Mouse (Mus musculus) CD4-positive helper T cell, adult 2 months (primary cell): ENCODE results near the gene Olfr1195.
"Not testable (repeated sequence)": the region's sequence is repeated elsewhere in the genome, so short reads cannot be mapped to it uniquely, and the experiment has no call there.

Experiments used
- DNase-seq: peaks from one replicate; pipeline ENCODE4 v3.0.0-alpha.2; 2012; ENCODE audit warnings: low read depth, missing footprints, low spot score

Olfr1195 gene

GRCm38 (mm10) chr2:88689087-88689486 is at the start of gene Olfr1195:
TSS of gene Olfr1195 (minus strand) at chr2:88689187.
- DNase-seq, result no peak

GRCm38 (mm10) chr2:88732266-88732665 is 43.3 kb upstream of the Olfr1195 start, which contains the start of gene Olfr1197:
TSS of gene Olfr1197 (minus strand) at chr2:88732366.
- DNase-seq, result no peak

DNA sequence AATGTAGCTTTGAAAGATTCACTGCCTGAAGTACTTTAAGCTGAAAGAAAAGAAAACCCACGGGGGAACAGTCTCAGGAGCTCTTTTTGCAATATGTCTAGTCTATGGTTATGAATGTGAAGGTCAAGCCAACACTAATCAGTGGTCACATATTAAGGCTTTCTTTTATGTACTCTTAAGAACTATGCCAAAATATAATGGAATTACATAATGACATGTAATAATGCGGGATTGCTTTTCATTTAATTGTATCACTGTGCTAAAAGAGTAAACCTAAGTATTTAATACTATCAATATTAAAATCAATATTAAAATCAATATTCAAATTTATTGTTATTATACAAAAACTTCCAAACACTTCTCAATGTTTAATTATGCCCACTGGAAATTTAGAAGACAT is 15.5 kb upstream of the Olfr1195 start, which contains the start of gene Olfr1196:
Gene Olfr1196, minus strand, starts transcription at position 101 of the 400 bp plus-strand sequence.
- DNase-seq, result no peak

DNA sequence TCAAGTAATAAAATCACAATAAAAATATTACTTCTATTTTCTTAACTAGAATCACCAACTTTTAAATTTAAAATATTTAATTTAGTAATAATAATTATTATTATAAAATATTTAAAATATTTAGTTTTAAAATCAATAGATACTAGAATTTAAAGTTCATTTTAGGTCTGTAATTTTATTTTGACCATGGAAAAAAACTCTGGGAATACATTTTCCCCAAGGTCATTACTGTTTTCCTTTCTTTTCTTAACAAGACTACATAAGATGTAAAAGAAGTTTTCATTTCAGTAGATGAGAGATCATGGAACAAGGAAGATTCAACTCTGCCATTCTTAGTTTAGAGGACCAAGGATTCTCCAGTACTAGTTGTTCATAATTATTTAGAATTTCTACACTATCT is 13.7 kb downstream of the Olfr1195 start, which contains the start of gene Olfr1193:
Gene Olfr1193, plus strand, starts transcription at position 301 of the 400 bp plus-strand sequence.
- DNase-seq, result not testable (repeated sequence)

GRCm38 (mm10) chr2:88648209-88648608 is 40.8 kb downstream of the Olfr1195 start, which contains the start of gene Olfr1192-ps1:
TSS of gene Olfr1192-ps1 (plus strand) at chr2:88648509.
- DNase-seq, result no peak

GRCm38 (mm10) chr2:88640242-88640641 is 48.7 kb downstream of the Olfr1195 start, which contains the start of gene Olfr1191-ps1:
TSS of gene Olfr1191-ps1 (plus strand) at chr2:88640542.
- DNase-seq, result not testable (repeated sequence)
